Mouse (Mus musculus): ENCODE measurements around the gene Olfr1443. TPM values are rescaled to one million over a fixed set of nuclear protein-coding genes. Genes with fewer than 3 reads are reported as not detected.
"Not testable (repeated sequence)": the region's sequence is repeated elsewhere in the genome, so short reads cannot be mapped to it uniquely, and the experiment has no call there.

The Olfr1443 gene
- not detected for polyA plus RNA-seq (2017; shearing (Covaris generic))

- ATAC-seq: no peak
These were observed at the start of gene Olfr1443 for GRCm38 (mm10) chr19:12677812-12678211. Olfr1443 (plus strand) TSS chr19:12678112.

GRCm38 (mm10) chr19:12633176-12633575 is 44.7 kb upstream of the Olfr1443 start, which contains the start of gene Glyat:
Glyat (plus strand) TSS chr19:12633308.
- no peak for ATAC-seq

GRCm38 (mm10) chr19:12634259-12634658 is 43.7 kb upstream of the Olfr1443 start:
- ATAC-seq: no peak

- ATAC-seq: no peak
These were observed 42.9 kb upstream of the Olfr1443 start for GRCm38 (mm10) chr19:12634963-12635362.

GRCm38 (mm10) chr19:12636863-12637262 is 41.0 kb upstream of the Olfr1443 start:
- ATAC-seq: no peak

GRCm38 (mm10) chr19:12638049-12638448 is 39.9 kb upstream of the Olfr1443 start:
- ATAC-seq: no peak

- no peak for ATAC-seq
These were observed 28.4 kb upstream of the Olfr1443 start for GRCm38 (mm10) chr19:12649511-12649910.

- ATAC-seq: no peak
These were observed 11.8 kb upstream of the Olfr1443 start for GRCm38 (mm10) chr19:12666156-12666555.

GRCm38 (mm10) chr19:12668601-12669000 is 9.3 kb upstream of the Olfr1443 start:
- ATAC-seq: not testable (repeated sequence)

- no peak for ATAC-seq
These were observed 7.8 kb upstream of the Olfr1443 start, which contains the start of gene Olfr1442 for GRCm38 (mm10) chr19:12670139-12670538. Olfr1442 (plus strand) TSS chr19:12670439.

GRCm38 (mm10) chr19:12671051-12671450 is 6.9 kb upstream of the Olfr1443 start:
- no peak for ATAC-seq

GRCm38 (mm10) chr19:12684638-12685037 is 6.7 kb downstream of the Olfr1443 start:
- no peak for ATAC-seq

GRCm38 (mm10) chr19:12685231-12685630 is 7.3 kb downstream of the Olfr1443 start:
- ATAC-seq: no peak

- no peak for ATAC-seq
These were observed 17.7 kb downstream of the Olfr1443 start, which contains the start of gene Keg1 for GRCm38 (mm10) chr19:12695590-12695989. Keg1 (plus strand) TSS chr19:12695786.

GRCm38 (mm10) chr19:12696221-12696620 is 18.3 kb downstream of the Olfr1443 start:
- ATAC-seq: no peak

- no peak for ATAC-seq
These were observed 30.5 kb downstream of the Olfr1443 start for GRCm38 (mm10) chr19:12708458-12708857.

GRCm38 (mm10) chr19:12708986-12709385 is 31.1 kb downstream of the Olfr1443 start:
- no peak for ATAC-seq

- ATAC-seq: no peak
These were observed 41.3 kb downstream of the Olfr1443 start for GRCm38 (mm10) chr19:12719189-12719588.

GRCm38 (mm10) chr19:12720463-12720862 is 42.6 kb downstream of the Olfr1443 start:
- no peak for ATAC-seq

- not testable (repeated sequence) for ATAC-seq
These were observed 43.0 kb downstream of the Olfr1443 start for GRCm38 (mm10) chr19:12720919-12721318.

GRCm38 (mm10) chr19:12721596-12721995 is 43.7 kb downstream of the Olfr1443 start:
- not testable (repeated sequence) for ATAC-seq

- no peak for ATAC-seq
These were observed 44.4 kb downstream of the Olfr1443 start for GRCm38 (mm10) chr19:12722308-12722707.

GRCm38 (mm10) chr19:12725851-12726250 is 47.9 kb downstream of the Olfr1443 start:
- no peak for ATAC-seq

- ATAC-seq: no peak
These were observed 53.1 kb downstream of the Olfr1443 start for GRCm38 (mm10) chr19:12731036-12731435.

GRCm38 (mm10) chr19:12731950-12732349 is 54.0 kb downstream of the Olfr1443 start:
- no peak for ATAC-seq

Data from inflammation-experienced regulatory T-cells, adult 6 months (primary cell).